Mouse (Mus musculus) liver (tissue): ENCODE data around the gene Gpr108.
"Not testable (repeated sequence)": the region's sequence is repeated elsewhere in the genome, so short reads cannot be mapped to it uniquely, and the experiment has no call there.

ENCODE experiments used
- DNase-seq: peaks from one replicate; pipeline ENCODE4 v3.0.0-alpha.2; 2020; ENCODE audit warnings: mixed read lengths

Gene Gpr108

GRCm38 (mm10) chr17:57248201-57248699 lies at the start of gene Gpr108:
Gpr108 (minus strand) TSS chr17:57248446.
- DNase-seq: peak; percentile 89

- DNase-seq: no peak
These were observed 48.8 kb upstream of the Gpr108 start for GRCm38 (mm10) chr17:57297040-57297439.

GRCm38 (mm10) chr17:57295935-57296334 lies 47.7 kb upstream of the Gpr108 start:
- no peak for DNase-seq

- DNase-seq: no peak
These were observed 44.7 kb upstream of the Gpr108 start for GRCm38 (mm10) chr17:57292968-57293367.

- no peak for DNase-seq
These were observed 44.1 kb upstream of the Gpr108 start for GRCm38 (mm10) chr17:57292302-57292701.

- no peak for DNase-seq
These were observed 42.4 kb upstream of the Gpr108 start for GRCm38 (mm10) chr17:57290671-57291055.

GRCm38 (mm10) chr17:57290001-57290670 lies 41.9 kb upstream of the Gpr108 start:
- DNase-seq: peak; percentile 62

GRCm38 (mm10) chr17:57289252-57289651 lies 41.0 kb upstream of the Gpr108 start:
- DNase-seq: no peak

- no peak for DNase-seq
These were observed 38.6 kb upstream of the Gpr108 start for GRCm38 (mm10) chr17:57286718-57287355.

- DNase-seq: no peak
These were observed 36.8 kb upstream of the Gpr108 start for GRCm38 (mm10) chr17:57285077-57285476.

GRCm38 (mm10) chr17:57283906-57284305 lies 35.7 kb upstream of the Gpr108 start:
- no peak for DNase-seq

GRCm38 (mm10) chr17:57280411-57280810 lies 32.2 kb upstream of the Gpr108 start:
- no peak for DNase-seq

- no peak for DNase-seq
These were observed 31.5 kb upstream of the Gpr108 start for GRCm38 (mm10) chr17:57279591-57280224.

GRCm38 (mm10) chr17:57278943-57279590 lies 30.8 kb upstream of the Gpr108 start, which contains the start of gene Vav1:
Vav1 (plus strand) TSS chr17:57279100.
- DNase-seq: peak; percentile 71

- no peak for DNase-seq
These were observed 30.3 kb upstream of the Gpr108 start for GRCm38 (mm10) chr17:57278537-57278936.

GRCm38 (mm10) chr17:57277598-57278261 lies 29.5 kb upstream of the Gpr108 start:
- not testable (repeated sequence) for DNase-seq

- peak; percentile 60 for DNase-seq
These were observed 28.4 kb upstream of the Gpr108 start for GRCm38 (mm10) chr17:57276634-57277121.

- no peak for DNase-seq
These were observed 27.7 kb upstream of the Gpr108 start for GRCm38 (mm10) chr17:57275997-57276351.

- peak; percentile 88 for DNase-seq
These were observed 27.1 kb upstream of the Gpr108 start for GRCm38 (mm10) chr17:57275111-57275996.

GRCm38 (mm10) chr17:57274686-57275085 lies 26.4 kb upstream of the Gpr108 start:
- no peak for DNase-seq

- no peak for DNase-seq
These were observed 25.6 kb upstream of the Gpr108 start for GRCm38 (mm10) chr17:57273846-57274245.

- no peak for DNase-seq
These were observed 23.1 kb upstream of the Gpr108 start for GRCm38 (mm10) chr17:57271301-57271700.
